Mouse (Mus musculus): ENCODE results near the gene Itpr2.

The Itpr2 gene

DNA sequence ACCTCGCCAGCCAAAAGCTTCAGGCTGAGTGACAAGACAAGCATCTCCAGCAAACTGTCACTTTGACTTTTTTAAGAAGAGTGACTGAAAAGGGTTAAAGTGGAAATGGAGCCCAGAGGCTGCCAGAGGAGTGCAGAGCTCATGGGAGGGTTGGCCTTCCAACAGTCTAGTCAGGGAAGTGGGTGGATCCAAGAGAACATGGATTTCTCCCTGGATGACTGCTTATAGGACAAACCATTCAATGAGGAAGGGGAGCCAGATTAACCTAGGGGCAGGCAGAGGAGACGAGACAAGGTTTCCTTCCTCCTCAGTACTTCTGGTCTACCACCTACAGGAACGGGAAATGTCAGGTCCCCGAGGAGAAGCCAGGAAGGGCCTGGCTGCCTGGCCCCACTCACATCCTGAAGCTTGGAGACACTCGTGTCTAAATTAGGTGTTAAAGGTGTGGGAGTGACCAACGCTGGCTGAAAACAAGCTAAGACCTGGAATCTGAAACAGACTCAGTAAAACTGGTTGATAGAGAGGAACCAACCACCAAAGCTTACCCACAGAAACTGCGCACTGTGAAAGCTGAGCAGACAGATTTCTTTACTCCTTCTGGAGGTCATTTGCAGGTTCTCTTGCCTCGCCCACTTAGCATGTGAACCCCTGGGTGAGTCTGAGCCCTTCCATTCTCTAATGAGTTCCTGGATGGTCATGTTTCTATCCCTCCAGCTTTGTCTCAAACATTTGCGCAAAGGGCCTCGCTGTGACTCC is 294.6 kb downstream of the Itpr2 start:
- DNase-seq: no peak

DNA sequence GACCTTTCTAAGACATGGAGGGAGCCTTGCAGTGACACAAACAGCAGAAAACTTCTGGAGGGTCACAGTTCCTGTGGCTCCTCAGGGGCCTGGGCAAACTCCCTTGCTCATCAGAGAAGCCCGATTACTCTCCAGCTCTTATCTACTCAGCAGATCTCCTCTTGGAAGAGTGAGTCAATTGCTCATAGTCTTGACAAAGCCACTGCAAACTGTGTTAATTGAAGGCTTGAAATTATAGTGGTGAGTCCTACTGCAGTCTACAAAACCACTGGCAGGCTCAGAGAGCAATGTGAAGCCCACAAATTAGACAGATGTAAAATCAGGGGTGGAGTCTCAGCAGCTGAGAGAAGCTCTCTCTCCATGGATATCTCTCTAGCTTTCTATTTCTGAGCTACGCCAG is 296.9 kb downstream of the Itpr2 start:
- no peak for DNase-seq

DNA sequence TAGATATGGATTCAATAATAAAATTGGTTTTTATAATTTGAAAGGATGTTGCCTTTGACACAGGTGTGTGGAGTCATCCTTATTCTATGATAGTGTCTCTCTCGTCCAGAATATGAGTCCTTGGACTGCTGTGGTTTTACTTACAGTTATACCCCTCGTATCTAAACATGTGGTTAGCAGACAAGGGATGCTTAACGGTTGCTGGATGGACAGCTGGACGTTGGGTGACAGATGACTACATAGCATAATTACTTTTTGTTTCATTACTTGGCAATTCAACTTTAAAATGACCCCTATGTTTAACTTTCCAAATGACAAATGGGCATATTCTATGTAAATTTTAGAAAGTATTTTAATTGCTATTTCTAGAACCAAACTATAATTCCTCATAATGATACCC is 297.6 kb downstream of the Itpr2 start:
- DNase-seq: no peak

DNA sequence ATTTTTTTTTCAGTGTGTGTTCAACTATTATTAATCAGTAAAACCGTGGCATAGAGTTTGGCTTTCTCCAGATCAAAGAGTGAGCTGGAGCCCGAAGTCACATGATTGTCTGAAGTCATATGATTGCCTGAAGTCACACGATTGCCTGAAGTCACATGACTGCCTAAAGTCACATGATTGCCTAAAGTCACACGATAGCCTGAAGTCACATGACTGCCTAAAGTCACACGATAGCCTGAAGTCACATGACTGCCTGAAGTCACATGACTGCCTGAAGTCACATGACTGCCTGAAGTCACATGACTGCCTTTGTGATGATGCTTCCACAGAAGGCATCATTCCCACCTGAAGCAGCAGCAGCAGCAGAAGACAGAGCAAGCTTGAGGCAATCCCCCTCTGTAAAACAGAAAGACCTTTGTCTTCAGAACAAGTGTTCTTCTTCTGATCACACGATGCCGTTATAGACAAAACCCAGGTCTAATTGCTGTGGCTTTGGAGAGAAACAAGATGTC is 304.1 kb downstream of the Itpr2 start:
- DNase-seq: no peak

DNA sequence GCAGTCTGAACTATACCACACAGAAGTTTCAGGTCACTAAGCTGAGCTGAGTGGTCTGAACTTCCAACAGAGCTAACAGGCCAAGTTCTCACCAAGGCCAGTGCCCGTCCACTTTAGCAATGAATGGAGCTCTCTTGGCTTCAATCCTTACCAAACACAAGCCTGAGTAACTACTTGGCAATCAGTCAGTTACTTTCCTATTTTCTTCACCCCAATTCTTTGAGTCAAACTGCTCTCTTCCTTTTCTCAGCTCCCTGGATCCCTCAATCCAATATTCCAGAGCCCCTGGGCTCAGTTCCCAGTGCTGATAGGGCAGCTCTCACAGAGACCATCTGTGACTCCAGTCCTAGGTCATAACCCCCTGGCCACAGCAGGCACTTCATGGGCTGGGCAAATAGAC is 305.3 kb downstream of the Itpr2 start:
- no peak for DNase-seq

DNA sequence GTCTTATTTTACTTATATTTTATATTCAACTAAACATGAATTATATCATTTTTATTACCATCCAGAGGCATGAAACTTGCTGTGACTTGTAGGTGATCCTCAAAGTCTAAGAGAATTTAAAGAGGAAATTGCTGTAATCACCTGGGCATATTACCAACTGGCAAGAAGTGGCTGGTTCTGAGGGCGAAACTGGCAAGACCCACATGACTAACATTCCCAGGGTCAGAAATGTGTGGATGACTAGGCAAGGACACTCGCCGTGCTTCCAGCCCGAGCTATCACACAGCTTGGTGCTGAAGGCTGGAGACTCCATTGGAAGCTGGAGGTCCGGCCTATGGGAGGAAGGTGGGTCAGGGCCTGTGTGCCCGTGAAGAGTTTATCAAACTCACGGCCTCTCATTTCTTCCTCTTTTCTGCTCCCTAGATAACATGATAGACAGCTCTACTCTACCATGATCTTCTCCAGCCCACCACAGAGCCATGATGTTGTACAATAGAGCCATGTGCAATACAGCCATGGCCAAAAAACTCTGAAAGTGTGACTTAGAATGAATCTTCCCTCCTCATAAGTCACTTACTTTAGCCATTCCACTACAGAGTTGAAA is 306.1 kb downstream of the Itpr2 start:
- DNase-seq: no peak

DNA sequence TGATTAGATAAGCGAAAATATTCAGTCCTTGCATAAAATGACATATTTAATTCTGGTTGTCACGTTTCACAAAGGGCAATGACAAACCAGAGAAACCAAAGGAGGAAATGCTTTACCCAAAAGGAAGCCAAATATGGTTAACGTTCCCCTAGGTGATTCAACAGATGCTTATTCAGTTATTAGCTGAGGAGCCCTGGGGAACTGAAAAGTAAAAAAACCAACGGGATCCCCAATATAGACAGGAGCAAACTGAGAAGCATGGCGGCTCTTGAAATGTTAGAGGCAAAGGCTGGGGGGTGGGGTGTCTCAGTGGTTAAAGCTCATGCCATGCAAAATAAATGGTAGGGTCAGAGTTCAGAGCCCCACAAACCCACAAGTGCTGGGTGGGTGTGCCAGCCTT is 310.1 kb downstream of the Itpr2 start:
- no peak for DNase-seq

DNA sequence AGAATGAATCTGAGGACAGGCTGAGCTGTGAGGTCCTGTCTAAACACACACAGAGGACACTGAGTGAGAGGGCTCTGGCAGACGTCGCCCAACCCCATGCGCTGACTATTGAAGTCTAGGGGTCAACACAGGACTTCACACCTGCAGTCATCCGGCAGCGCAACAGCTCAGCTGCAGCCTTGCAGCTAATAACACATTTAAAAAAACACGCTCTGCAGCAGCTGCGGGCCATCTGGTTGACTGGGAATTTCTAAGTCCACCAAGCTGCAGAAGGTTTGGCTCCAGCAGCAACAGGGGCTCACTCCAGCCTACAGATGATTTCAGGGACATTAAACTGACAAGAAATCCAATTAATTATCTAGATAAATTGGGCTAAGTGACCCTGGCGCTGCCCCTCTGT is 312.0 kb downstream of the Itpr2 start:
- DNase-seq: peak; percentile 43

DNA sequence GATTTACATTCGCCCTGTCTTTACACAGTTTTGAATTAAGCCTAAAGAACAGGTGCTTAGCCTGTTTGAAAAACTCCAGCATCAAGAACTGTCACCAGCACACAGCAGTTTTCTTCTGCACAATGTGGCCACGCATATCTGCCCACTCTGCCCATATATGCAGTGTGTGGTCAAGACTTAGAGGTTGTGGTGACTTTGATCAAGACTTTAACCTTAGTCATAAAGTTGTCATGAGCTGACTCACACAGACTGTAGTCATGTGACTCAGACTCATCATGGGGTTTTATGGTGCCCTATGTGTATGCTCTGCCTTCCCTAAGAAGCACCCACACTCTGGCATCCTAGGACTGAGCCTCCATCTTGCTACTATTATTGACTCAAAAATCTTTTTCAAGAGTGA is 316.5 kb downstream of the Itpr2 start:
- no peak for DNase-seq

DNA sequence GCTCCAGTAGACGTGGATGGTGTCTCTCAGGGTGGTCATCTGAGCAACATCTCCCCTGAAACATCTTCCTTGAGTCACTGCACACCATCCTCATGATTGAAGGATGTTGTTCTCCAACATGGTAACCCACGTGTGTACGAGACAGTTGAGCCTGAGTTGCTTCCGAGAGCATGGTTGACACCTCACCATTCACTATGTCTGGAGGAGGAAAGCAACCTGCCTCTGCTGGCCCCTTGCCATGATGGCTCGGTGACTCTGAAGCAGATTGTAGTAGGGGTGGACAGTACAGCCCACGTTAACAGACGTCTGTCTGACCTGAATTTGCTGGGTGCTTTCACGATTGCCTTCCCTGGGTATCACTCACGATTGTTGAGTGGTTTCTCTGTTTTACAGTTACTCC is 317.3 kb downstream of the Itpr2 start:
- DNase-seq: no peak

DNA sequence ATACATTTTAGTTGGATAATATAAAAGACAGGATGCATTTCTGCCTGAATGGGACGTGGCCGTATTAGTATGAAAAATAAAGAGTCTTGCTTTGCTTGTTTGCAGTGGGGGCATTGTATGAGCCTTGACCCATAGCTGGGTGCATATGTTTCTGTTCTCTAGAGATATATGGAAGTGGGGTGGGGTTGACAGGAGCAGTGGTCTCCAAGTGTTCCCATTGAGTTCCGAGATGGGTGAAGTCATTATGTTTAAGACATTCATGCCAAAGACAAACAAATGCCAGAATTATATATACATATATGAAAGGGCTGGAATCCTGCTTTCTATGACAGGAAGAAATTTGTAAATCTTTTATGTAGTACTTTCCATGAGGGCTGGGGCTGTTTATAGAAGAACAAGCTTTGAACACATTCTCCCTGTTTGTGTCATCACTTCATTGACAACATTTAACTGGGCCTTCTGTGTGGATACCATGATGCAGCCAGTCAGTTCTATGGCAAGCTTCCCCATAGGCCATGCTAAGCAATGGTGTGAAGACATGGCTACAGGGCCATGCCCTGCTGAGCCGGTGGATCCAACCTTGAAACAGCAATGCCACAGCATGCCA is 327.3 kb downstream of the Itpr2 start:
- DNase-seq: no peak

DNA sequence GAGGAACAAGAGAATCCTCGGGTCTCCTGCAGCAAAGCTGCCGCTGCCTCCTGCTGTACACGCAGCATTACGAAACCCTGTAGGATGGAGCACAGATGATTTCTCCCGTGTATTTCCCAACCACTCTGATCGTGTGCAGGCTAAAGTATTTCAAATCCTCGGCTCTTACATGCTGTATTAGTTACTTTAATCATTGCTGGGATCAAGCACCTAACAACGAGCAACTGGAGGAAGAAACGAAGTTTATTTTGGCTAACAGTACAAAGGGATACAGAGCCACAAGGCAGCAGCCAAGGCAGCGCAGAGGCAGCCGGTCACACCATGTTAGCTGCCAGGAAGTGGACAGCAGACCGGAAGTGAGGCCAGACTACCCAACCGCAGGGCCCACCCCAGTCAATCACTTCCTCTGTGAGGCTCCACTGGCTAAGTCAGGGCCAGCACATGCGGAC is 331.4 kb downstream of the Itpr2 start:
- no peak for DNase-seq

DNA sequence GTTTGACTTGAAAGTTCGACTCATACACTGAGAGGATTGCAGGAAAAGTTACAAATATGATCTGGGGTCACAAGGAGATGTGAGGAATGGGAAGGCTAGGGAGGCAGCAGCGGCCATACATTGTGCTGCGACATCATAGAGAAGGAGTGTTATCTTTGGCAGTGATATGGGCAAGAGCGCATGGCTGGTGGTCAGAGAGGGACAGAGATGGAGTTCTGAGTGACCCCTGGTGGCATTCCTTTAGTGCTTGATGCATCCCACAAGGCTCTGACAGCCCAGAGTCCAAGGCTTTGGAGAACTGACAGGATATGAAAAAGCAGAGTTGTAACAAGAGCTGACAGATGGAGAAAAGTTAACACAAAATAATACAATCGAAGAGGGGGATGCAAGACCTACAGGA is 334.8 kb downstream of the Itpr2 start:
- DNase-seq: no peak

DNA sequence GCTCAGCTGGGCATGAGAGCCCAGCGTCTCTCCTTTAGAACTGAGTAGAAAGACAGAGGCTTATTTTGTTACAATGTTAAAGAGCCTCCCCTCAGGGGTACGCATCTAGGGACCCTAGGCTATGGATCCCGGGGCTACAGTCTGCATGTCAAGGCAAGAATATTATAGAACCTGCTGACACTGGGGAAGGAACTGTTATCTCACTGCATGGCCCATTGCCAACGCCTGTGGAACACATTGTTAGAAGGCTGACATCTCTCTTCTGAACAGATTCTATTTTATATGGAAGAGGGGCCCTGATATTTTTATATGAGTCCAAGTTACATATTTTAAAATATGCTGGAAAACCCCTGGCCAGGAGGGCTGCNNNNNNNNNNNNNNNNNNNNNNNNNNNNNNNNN is 342.4 kb downstream of the Itpr2 start:
- DNase-seq: no peak

DNA sequence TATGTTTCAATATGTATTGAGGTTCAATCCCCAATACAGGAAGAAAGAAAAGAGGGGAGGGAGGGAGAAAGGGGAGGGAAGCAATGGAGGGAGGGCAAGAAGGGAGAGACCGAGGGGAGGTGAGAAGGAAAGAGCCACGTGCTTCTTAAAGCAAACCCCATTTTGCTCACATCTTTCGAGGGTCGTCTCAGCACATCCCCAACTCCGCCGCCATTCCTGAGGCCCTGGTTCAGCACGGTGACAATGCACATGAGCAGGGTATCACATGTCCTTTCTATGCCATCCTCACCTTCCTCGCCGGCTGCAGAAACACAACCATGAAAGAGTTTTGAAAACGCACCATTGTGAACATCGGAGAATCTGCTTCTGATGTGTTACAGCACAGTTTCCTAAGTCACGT is 343.3 kb downstream of the Itpr2 start:
- no peak for DNase-seq

DNA sequence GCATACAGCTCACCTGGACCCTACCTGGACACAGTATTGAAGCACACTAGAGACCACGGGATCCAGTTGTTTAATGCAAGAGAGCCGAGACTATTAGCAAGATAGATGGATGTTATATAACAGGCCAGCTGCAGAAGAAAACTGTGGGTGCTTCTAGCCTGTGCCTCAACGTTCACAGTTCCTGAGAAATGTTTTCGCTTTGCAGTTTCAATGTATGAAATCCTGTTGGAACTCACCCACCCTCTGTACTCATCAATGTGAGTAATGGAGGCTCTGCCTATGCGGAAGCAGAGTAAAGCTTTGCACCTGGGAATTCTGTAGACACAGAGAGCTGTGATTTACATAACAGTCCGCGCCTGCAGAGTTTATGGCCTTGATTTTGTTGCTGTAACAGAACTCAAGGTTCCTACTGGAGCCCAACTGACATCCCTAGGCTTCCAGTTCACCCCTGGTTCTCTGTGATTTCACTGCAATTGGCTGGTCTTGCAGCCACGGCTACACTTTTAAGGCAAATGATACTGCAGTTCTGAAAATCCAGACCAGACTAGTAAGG is 344.0 kb downstream of the Itpr2 start:
- DNase-seq: no peak

DNA sequence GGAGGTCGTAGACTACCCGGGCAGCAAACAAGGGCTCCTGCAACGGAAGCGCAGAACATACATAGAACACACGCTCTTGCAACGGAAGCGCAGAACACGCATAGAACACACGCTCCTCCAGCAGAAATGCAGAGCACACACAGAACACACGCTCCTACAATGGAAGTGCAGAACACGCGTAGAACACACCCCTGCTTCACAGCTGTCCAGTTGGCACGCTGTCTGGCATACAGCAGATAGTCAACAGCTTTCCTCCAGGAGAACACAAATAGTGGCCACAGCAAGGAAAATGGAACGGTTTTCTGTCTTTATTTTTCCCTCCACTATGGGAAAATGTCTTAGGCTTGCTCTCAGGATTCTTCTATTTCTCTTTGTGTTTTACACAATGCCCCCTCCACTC is 344.9 kb downstream of the Itpr2 start:
- no peak for DNase-seq

DNA sequence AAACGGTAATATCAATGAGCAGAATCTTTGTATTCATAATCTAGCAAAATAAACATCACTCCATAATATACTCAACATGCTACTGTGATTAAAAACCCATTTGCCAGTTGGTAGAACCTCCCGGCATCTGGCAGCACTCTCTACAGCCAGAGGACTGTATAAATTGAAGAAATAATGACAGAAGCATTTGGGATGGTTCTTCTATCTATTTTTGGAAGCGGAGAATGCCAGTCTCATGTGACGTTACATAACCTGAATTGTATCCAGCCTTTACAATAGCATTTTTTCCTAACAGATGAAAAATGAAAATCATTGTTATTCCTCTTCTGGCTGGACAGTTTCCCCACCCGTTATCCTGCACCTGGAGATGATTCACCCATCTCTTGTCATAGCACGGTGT is 345.5 kb downstream of the Itpr2 start:
- DNase-seq: no peak

DNA sequence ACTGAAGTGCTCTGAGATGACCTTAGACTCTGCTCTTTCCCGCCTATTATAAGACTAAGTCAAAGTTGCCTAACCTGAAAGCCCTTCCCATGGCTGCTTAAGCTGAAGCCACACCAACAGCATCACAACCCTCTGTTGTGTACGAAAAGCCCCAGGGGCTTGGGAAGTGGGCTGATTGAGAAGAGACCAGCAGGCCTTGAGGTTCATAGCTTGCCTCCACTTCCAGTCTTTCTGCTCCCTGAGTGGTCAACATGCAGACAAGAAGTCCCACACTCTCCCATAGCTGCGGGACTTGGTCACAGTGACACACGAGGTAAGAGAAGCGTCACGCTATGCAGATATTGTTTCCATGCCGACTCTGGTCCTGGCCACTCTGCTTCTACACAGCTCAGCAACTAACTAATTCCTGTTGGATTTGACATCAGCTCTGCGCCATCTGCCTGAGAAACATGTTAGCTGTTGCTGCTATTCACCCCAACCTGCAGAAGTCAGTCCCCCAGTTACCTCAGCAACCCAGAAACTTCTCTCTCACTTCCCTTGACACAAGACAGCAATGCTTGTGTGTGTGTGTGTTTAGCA is 346.8 kb downstream of the Itpr2 start:
- no peak for DNase-seq

DNA sequence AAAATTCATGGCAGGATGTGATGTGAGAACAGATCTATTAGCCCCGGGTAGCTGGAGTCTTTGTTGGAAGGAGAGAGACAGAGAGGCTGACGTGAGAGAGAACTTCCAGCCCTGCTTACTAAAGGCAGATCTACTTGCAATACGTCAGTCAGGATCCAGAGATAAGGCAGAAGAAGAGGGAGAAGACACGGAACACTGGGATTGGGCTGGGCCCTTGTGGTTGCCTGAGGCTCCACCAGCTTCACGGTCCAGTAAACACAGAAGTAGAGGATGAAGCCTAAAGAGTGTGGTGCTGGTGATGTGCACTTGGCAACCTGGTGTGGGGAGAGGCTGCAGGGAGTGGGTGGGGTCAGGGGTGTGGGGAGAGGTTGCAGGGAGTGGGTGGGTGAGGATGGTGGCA is 349.2 kb downstream of the Itpr2 start:
- no peak for DNase-seq

DNA sequence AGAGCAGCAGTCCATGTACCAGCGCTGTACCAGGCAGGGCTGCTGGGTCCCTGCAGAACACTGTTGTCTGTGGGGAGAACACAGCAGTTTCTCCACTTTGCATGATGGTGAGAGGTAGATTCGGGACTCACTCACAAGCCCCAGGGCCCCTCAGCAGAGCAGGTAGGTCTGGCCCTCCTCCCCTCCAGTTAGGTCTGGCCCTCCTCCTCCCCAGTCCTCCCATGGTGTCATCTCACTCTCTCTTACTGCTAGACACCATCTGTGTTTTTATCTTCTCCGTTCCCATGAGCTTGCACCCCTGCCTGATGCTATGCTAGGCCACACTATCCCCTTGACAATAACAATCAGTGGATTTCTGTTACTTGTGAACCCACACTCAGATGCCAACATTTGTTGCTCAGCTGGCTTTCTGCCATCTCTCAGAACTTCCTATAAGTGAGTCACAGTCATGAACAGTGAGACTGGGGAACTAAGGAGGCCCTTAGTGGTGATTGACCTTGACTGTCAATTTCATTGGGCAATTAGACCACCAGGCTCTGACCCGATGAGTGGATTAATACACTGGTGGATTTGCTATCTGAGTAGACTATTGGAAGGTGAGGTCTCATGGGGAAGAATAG is 360.9 kb downstream of the Itpr2 start:
- DNase-seq: no peak

DNA sequence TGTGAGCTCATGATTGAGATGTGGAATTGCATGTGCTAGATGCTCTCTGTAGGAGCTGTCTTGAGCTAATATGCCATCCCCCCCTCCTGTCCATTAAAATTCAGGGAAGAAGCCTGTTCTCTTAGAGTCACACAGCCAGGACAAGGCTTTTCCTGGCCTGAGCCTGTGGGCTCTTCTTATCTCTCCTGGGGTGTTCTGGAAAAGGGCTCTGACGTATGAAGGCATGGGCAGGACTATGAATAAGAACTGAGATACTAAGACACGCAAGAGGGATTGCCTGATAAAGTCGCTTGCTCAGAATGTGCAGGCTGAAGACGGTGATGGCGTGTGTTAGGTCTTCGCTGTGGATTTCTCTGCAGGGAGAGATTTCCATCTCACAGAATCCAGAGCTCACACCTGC is 361.9 kb downstream of the Itpr2 start:
- no peak for DNase-seq

DNA sequence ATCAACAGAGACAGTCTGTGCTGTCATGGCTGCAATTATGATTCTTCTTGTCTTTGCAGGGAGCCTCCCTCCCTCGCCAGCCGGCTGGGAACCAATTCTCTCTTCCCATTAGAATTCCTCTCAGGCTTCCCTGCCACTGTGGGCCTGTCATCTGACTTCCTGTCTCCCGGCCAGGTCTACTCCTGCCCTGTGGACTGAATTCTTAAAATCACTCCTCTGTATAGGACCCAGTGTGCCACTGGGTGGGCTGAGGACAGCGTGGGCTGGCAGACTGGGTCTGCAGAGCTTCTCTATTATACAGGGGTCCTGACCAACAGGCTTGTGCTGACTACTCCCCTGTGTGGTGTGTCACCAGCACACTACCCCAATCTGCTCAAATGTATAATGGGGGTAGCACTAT is 365.4 kb downstream of the Itpr2 start:
- DNase-seq: no peak

All from retina, postnatal 1 day (tissue).